Mouse (Mus musculus) heart, postnatal 0 days (tissue): ENCODE measurements around the gene Acvr1b.

Experiments
- CTCF ChIP-seq: IDR thresholded peaks from 2 replicates; pipeline ENCODE4 v1.5.1; 2016; ENCODE audit warnings: antibody characterized with exemption, control low read depth, low read depth
- EP300 ChIP-seq: IDR thresholded peaks from 2 replicates; pipeline ENCODE4 v1.6.1; 2016; ENCODE audit warnings: antibody characterized with exemption, low read depth

DNA sequence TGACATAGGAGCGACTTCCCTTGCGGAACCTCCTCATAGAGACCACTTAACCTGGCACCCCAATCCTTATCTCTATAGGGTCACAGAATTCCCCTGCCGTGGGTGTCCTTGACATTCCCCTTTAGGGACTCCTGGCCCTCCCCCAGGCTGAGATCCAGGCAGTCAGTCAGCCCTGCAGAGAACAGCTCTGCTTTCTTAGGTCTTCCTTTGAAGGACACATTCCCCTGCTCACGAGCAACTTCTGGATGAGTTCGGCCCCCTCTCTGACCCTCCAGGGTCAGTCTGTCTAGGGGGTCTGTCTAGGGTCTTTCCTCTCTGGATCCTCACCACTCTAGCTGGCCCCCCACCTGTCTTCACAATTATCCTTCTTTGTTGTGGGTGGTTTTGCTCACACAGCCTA, 44.5 kb upstream of the Acvr1b start:
- TF ChIP-seq EP300 (no peak), CTCF (no peak)
